ENCODE assay signal across 8 mouse cellular contexts in genomic region chr6:134631947-134632687, GRCm38 (mm10). TPM values are rescaled to one million over a fixed set of nuclear protein-coding genes. Genes with fewer than 3 reads are reported as not detected.
A peak's percentile ranks its signal among the peaks of the same experiment; 100 is the strongest.
DNase-seq lines count a peak whose midpoint lies in the region; ATAC-seq and TF ChIP-seq lines count a peak whose summit lies in the region.

Gene Mansc1, minus strand, starts transcription at chr6:134632488.

- peak within 1 kb of the TSS; percentile 86 for H3K9ac ChIP-seq in heart, embryonic 13.5 days
- peak within 1 kb of the TSS; percentile 69 for H3K9ac ChIP-seq in kidney, embryonic 14.5 days (ENCODE audit: low read depth, low read length)
- peak within 1 kb of the TSS; percentile 9; the same call in 1 of the 2 replicates for H3K9ac ChIP-seq in liver, embryonic 15.5 days

- no peak within 1 kb of the TSS for H3K27ac ChIP-seq in bone marrow, adult 2 months (ENCODE audit: control insufficient read depth, insufficient read depth, low read depth, low read length, poor library complexity)
- H3K27ac ChIP-seq in embryonic fibroblast, embryonic 13.5 days (ENCODE audit: insufficient read depth, low read length), result no peak within 1 kb of the TSS
- H3K27ac ChIP-seq in heart, embryonic 13.5 days (replicated peaks), result peak within 1 kb of the TSS; percentile 67
- H3K27ac ChIP-seq in kidney, embryonic 14.5 days (ENCODE audit: low read depth, low read length), result no peak within 1 kb of the TSS
- H3K27ac ChIP-seq in liver, embryonic 15.5 days (replicated peaks), result no peak within 1 kb of the TSS

- peak within 1 kb of the TSS; percentile 92 for H3K4me2 ChIP-seq in heart, embryonic 13.5 days
- peak within 1 kb of the TSS; percentile 87 for H3K4me2 ChIP-seq in kidney, embryonic 14.5 days (replicated peaks; ENCODE audit: low read depth, low read length)
- peak within 1 kb of the TSS; percentile 73 for H3K4me2 ChIP-seq in liver, embryonic 15.5 days

- 4% methylated on average over 46 of the region's 46 CpGs for WGBS in bone marrow, adult 2 months
- 2% methylated on average over 46 of the region's 46 CpGs for WGBS in heart, embryonic 13.5 days
- WGBS in kidney, embryonic 14.5 days, result 1% methylated on average over 46 of the region's 46 CpGs
- 2% methylated on average over 46 of the region's 46 CpGs for WGBS in liver, embryonic 15.5 days (ENCODE audit: insufficient replicate concordance)

- H3K27me3 ChIP-seq in heart, embryonic 13.5 days (replicated peaks), result no peaks in the 10 kb centered on the region
- no peaks in the 10 kb centered on the region for H3K27me3 ChIP-seq in kidney, embryonic 14.5 days (ENCODE audit: control insufficient read depth, insufficient read depth, low read length)
- peaks cover 36% of the 10 kb centered on the region for H3K27me3 ChIP-seq in liver, embryonic 15.5 days

- H3K4me1 ChIP-seq in bone marrow, adult 2 months (ENCODE audit: control insufficient read depth, insufficient read depth, low read length), result no peaks in the 10 kb centered on the region; the same call in 1 of the 2 replicates
- no peaks in the 10 kb centered on the region for H3K4me1 ChIP-seq in embryonic fibroblast, embryonic 13.5 days (ENCODE audit: control insufficient read depth, insufficient read depth, low read length)
- H3K4me1 ChIP-seq in heart, embryonic 13.5 days, result peaks cover 17% of the 10 kb centered on the region
- H3K4me1 ChIP-seq in kidney, embryonic 14.5 days (ENCODE audit: control insufficient read depth, insufficient read depth, low read length), result peaks cover 4% of the 10 kb centered on the region; the same call in 1 of the 2 replicates
- peaks cover 8% of the 10 kb centered on the region; the same call in 1 of the 2 replicates for H3K4me1 ChIP-seq in liver, embryonic 15.5 days (replicated peaks)

- H3K9me3 ChIP-seq in heart, embryonic 13.5 days, result no peaks in the 10 kb centered on the region
- H3K9me3 ChIP-seq in kidney, embryonic 14.5 days (ENCODE audit: control insufficient read depth, low read length), result no peaks in the 10 kb centered on the region
- H3K9me3 ChIP-seq in liver, embryonic 15.5 days (replicated peaks), result no peaks in the 10 kb centered on the region

- no peak for TF ChIP-seq POLR2A in bone marrow, adult 2 months (IDR thresholded peaks at IDR 0.05; ENCODE audit: borderline replicate concordance, control insufficient read depth, low read depth, low read length)
- TF ChIP-seq POLR2A in embryonic fibroblast, embryonic 13.5 days (IDR thresholded peaks at IDR 0.05; ENCODE audit: low read depth, low read length), result 0 out of 2 replicates have a peak, but pooled peaks have one; percentile 27

- no peak for TF ChIP-seq CTCF in bone marrow, adult 2 months (IDR thresholded peaks at IDR 0.05; ENCODE audit: control insufficient read depth, insufficient read depth, low read length)
- TF ChIP-seq CTCF in embryonic fibroblast, embryonic 13.5 days (IDR thresholded peaks at IDR 0.05; ENCODE audit: borderline replicate concordance, insufficient read depth, low read length), result no peak

- no peak for ATAC-seq in heart, embryonic 13.5 days (ENCODE audit: extremely low read depth, insufficient number of reproducible peaks, low FRiP score, low TSS enrichment)
- peak; percentile 59; the same call in 1 of the 2 replicates for ATAC-seq in kidney, embryonic 14.5 days (ENCODE audit: low FRiP score, low TSS enrichment)
- ATAC-seq in liver, embryonic 15.5 days (ENCODE audit: insufficient read depth), result no peak

- peak within 1 kb of the TSS; percentile 62 for H3K4me3 ChIP-seq in bone marrow, adult 2 months (replicated peaks; ENCODE audit: control insufficient read depth, low read depth, low read length)
- peak within 1 kb of the TSS; percentile 43 for H3K4me3 ChIP-seq in embryonic fibroblast, embryonic 13.5 days (ENCODE audit: insufficient read depth, low read length)
- H3K4me3 ChIP-seq in heart, embryonic 13.5 days, result peak within 1 kb of the TSS; percentile 77
- peak within 1 kb of the TSS; percentile 54 for H3K4me3 ChIP-seq in kidney, embryonic 14.5 days (ENCODE audit: low read length)
- H3K4me3 ChIP-seq in liver, embryonic 15.5 days (replicated peaks), result peak within 1 kb of the TSS; percentile 52

- H3K36me3 ChIP-seq in heart, embryonic 13.5 days, result no peaks in the 10 kb centered on the region
- no peaks in the 10 kb centered on the region for H3K36me3 ChIP-seq in kidney, embryonic 14.5 days (ENCODE audit: control insufficient read depth, insufficient read depth, low read length)
- no peaks in the 10 kb centered on the region for H3K36me3 ChIP-seq in liver, embryonic 15.5 days (replicated peaks)

- peak; percentile 20 to 30 for DNase-seq in CD8-positive naive resting alpha-beta T cell, adult 2 months (ENCODE audit: low read depth in 2 of 2, low spot score in 2 of 2)
- peak; percentile 59 for DNase-seq in neural tube, embryonic 10.5 days (ENCODE audit: extremely low spot score, low spot score)
- DNase-seq in thymus, postnatal 10 days (ENCODE audit: low spot score in 2 of 2), result peak; percentile 16 to 46

RNA-seq across cellular contexts. Expression of gene Mansc1, which starts in this region (rescaled TPM):
- polyA plus RNA-seq in bone marrow, adult 2 months (2011; ENCODE audit: insufficient read depth, insufficient read length, low replicate concordance, missing spikeins), result not detected in 2 replicates
- polyA plus RNA-seq in embryonic fibroblast, embryonic 13.5 days (2011; ENCODE audit: insufficient read length, low read depth, missing spikeins), result 2.8 and 3.2 TPM in 2 replicates
- polyA plus RNA-seq in heart, embryonic 13.5 days (2015; fragmentation: Nextera tagmentation; extraction: Ambion mirVana), result 5.9 and 6.1 TPM in 2 replicates
- 2.8 and 5.8 TPM in 2 replicates for polyA plus RNA-seq in kidney, embryonic 14.5 days (2014; fragmentation: Nextera tagmentation; extraction: Ambion mirVana)
- polyA plus RNA-seq in liver, embryonic 15.5 days (2015; fragmentation: Nextera tagmentation; extraction: Ambion mirVana), result 0.86 and 0.90 TPM in 2 replicates

Comparison
In these comparisons a context has a peak if more than half of its experiments do, and no peak if none do; other contexts are left out.
1. H3K9ac ChIP-seq: peak in every context shown above with its lines; median percentile 86 in heart, embryonic 13.5 days; 69 in kidney, embryonic 14.5 days; 9 in liver, embryonic 15.5 days.